Mouse (Mus musculus): ENCODE measurements at regions not wholly inside any gene's neighbourhood (a gene's known extent, or its start where the extent isn't known, plus 50 kb on each side); places are given as distances from the start of the nearest gene placed in this dataset.
"Not testable (repeated sequence)": the region's sequence is repeated elsewhere in the genome, so short reads cannot be mapped to it uniquely, and the experiment has no call there.

GRCm38 (mm10) chr15:87818566-87818965, 274.5 kb downstream of the Fam19a5 start:
- no peak for ATAC-seq (replicated peaks; ENCODE audit: low FRiP score, low read depth)
- Histone ChIP-seq H3K4me3 (replicated peaks; ENCODE audit: low read depth, low read length) (no peak overlapping the region), H3K4me2 (ENCODE audit: low read length) (no peak overlapping the region), H3K27me3 (ENCODE audit: insufficient read depth, low read length) (no peaks in the 10 kb centered on the region), H3K4me1 (replicated peaks; ENCODE audit: insufficient read depth, low read length) (no peaks in the 10 kb centered on the region), H3K9me3 (replicated peaks; ENCODE audit: low read length) (no peaks in the 10 kb centered on the region), H3K36me3 (ENCODE audit: insufficient read depth, low read length) (no peaks in the 10 kb centered on the region), H3K9ac (ENCODE audit: low read depth, low read length) (no peak overlapping the region), H3K27ac (no peak overlapping the region)
- no peak for DNase-seq (ENCODE audit: low spot score)
- TF ChIP-seq CTCF (IDR thresholded peaks at IDR 0.05; ENCODE audit: low read depth): no peak
- 88% methylated on average over 12 of the region's 12 CpGs for WGBS

GRCm38 (mm10) chr15:87842097-87842496, 298.0 kb downstream of the Fam19a5 start:
- no peak for TF ChIP-seq CTCF (IDR thresholded peaks at IDR 0.05; ENCODE audit: low read depth)
- Histone ChIP-seq H3K9ac (ENCODE audit: low read depth, low read length) (no peak overlapping the region), H3K36me3 (ENCODE audit: insufficient read depth, low read length) (no peaks in the 10 kb centered on the region), H3K27ac (no peak overlapping the region), H3K4me2 (ENCODE audit: low read length) (no peak overlapping the region), H3K4me3 (replicated peaks; ENCODE audit: low read depth, low read length) (no peak overlapping the region), H3K9me3 (replicated peaks; ENCODE audit: low read length) (no peaks in the 10 kb centered on the region), H3K27me3 (ENCODE audit: insufficient read depth, low read length) (no peaks in the 10 kb centered on the region), H3K4me1 (replicated peaks; ENCODE audit: insufficient read depth, low read length) (no peaks in the 10 kb centered on the region)
- DNase-seq (ENCODE audit: low spot score) (no peak), ATAC-seq (replicated peaks; ENCODE audit: low FRiP score, low read depth) (no peak)
- 48% methylated on average over 3 of the region's 3 CpGs for WGBS

GRCm38 (mm10) chr15:87859069-87859468, 315.0 kb downstream of the Fam19a5 start:
- H3K4me3 ChIP-seq (replicated peaks; ENCODE audit: low read depth, low read length): no peak overlapping the region
- no peaks in the 10 kb centered on the region for H3K27me3 ChIP-seq (ENCODE audit: insufficient read depth, low read length)
- no peak for ATAC-seq (replicated peaks; ENCODE audit: low FRiP score, low read depth)
- TF ChIP-seq CTCF (IDR thresholded peaks at IDR 0.05; ENCODE audit: low read depth): no peak
- no peaks in the 10 kb centered on the region for H3K36me3 ChIP-seq (ENCODE audit: insufficient read depth, low read length)
- H3K9ac ChIP-seq (ENCODE audit: low read depth, low read length): no peak overlapping the region
- H3K9me3 ChIP-seq (replicated peaks; ENCODE audit: low read length): no peaks in the 10 kb centered on the region
- WGBS: 23% methylated on average over 2 of the region's 2 CpGs
- no peak overlapping the region for H3K27ac ChIP-seq
- H3K4me1 ChIP-seq (replicated peaks; ENCODE audit: insufficient read depth, low read length): no peaks in the 10 kb centered on the region
- DNase-seq (ENCODE audit: low spot score): no peak
- H3K4me2 ChIP-seq (ENCODE audit: low read length): no peak overlapping the region

- DNase-seq (ENCODE audit: low spot score) (no peak), ATAC-seq (replicated peaks; ENCODE audit: low FRiP score, low read depth) (no peak)
- TF ChIP-seq CTCF (IDR thresholded peaks at IDR 0.05; ENCODE audit: low read depth): no peak
- 68% methylated on average over 9 of the region's 9 CpGs for WGBS
- no peak overlapping the region for H3K4me2 ChIP-seq (ENCODE audit: low read length)
- H3K27ac ChIP-seq: no peak overlapping the region
- no peaks in the 10 kb centered on the region for H3K27me3 ChIP-seq (ENCODE audit: insufficient read depth, low read length)
- no peak overlapping the region for H3K4me3 ChIP-seq (replicated peaks; ENCODE audit: low read depth, low read length)
- no peak overlapping the region for H3K9ac ChIP-seq (ENCODE audit: low read depth, low read length)
- no peaks in the 10 kb centered on the region for H3K9me3 ChIP-seq (replicated peaks; ENCODE audit: low read length)
- H3K4me1 ChIP-seq (replicated peaks; ENCODE audit: insufficient read depth, low read length): no peaks in the 10 kb centered on the region
- no peaks in the 10 kb centered on the region for H3K36me3 ChIP-seq (ENCODE audit: insufficient read depth, low read length)
Observed at GRCm38 (mm10) chr15:87876286-87876899, 332.3 kb downstream of the Fam19a5 start.

GRCm38 (mm10) chr15:87890903-87891302, 346.8 kb downstream of the Fam19a5 start:
- 81% methylated on average over 5 of the region's 5 CpGs for WGBS
- no peak overlapping the region for H3K9ac ChIP-seq (ENCODE audit: low read depth, low read length)
- H3K4me3 ChIP-seq (replicated peaks; ENCODE audit: low read depth, low read length): no peak overlapping the region
- no peak overlapping the region for H3K4me2 ChIP-seq (ENCODE audit: low read length)
- H3K9me3 ChIP-seq (replicated peaks; ENCODE audit: low read length): no peaks in the 10 kb centered on the region
- H3K4me1 ChIP-seq (replicated peaks; ENCODE audit: insufficient read depth, low read length): no peaks in the 10 kb centered on the region
- DNase-seq (ENCODE audit: low spot score): no peak
- no peaks in the 10 kb centered on the region for H3K36me3 ChIP-seq (ENCODE audit: insufficient read depth, low read length)
- no peak overlapping the region for H3K27ac ChIP-seq
- no peak for TF ChIP-seq CTCF (IDR thresholded peaks at IDR 0.05; ENCODE audit: low read depth)
- ATAC-seq (replicated peaks; ENCODE audit: low FRiP score, low read depth): no peak
- H3K27me3 ChIP-seq (ENCODE audit: insufficient read depth, low read length): no peaks in the 10 kb centered on the region

- not testable (repeated sequence) for H3K27ac ChIP-seq; H3K4me3 ChIP-seq (replicated peaks; ENCODE audit: low read depth, low read length); ATAC-seq (replicated peaks; ENCODE audit: low FRiP score, low read depth); DNase-seq (ENCODE audit: low spot score); H3K9me3 ChIP-seq (replicated peaks; ENCODE audit: low read length); H3K27me3 ChIP-seq (ENCODE audit: insufficient read depth, low read length); H3K9ac ChIP-seq (ENCODE audit: low read depth, low read length); H3K36me3 ChIP-seq (ENCODE audit: insufficient read depth, low read length); H3K4me1 ChIP-seq (replicated peaks; ENCODE audit: insufficient read depth, low read length); H3K4me2 ChIP-seq (ENCODE audit: low read length)
- 85% methylated on average over 6 of the region's 6 CpGs for WGBS
Observed at GRCm38 (mm10) chr15:87894866-87895265, 350.8 kb downstream of the Fam19a5 start.

- H3K36me3 ChIP-seq (ENCODE audit: insufficient read depth, low read length): no peaks in the 10 kb centered on the region
- H3K4me3 ChIP-seq (replicated peaks; ENCODE audit: low read depth, low read length): no peak overlapping the region
- TF ChIP-seq CTCF (IDR thresholded peaks at IDR 0.05; ENCODE audit: low read depth): no peak
- WGBS: 78% methylated on average over 4 of the region's 4 CpGs
- H3K4me2 ChIP-seq (ENCODE audit: low read length): no peak overlapping the region
- H3K27me3 ChIP-seq (ENCODE audit: insufficient read depth, low read length): no peaks in the 10 kb centered on the region
- no peak overlapping the region for H3K9ac ChIP-seq (ENCODE audit: low read depth, low read length)
- H3K27ac ChIP-seq: no peak overlapping the region
- H3K9me3 ChIP-seq (replicated peaks; ENCODE audit: low read length): no peaks in the 10 kb centered on the region
- H3K4me1 ChIP-seq (replicated peaks; ENCODE audit: insufficient read depth, low read length): no peaks in the 10 kb centered on the region
- no peak for DNase-seq (ENCODE audit: low spot score)
- no peak for ATAC-seq (replicated peaks; ENCODE audit: low FRiP score, low read depth)
Observed at GRCm38 (mm10) chr15:87898655-87899054, 354.6 kb downstream of the Fam19a5 start.
